Mouse (Mus musculus): ENCODE measurements around the gene Rex1bd.

DNA sequence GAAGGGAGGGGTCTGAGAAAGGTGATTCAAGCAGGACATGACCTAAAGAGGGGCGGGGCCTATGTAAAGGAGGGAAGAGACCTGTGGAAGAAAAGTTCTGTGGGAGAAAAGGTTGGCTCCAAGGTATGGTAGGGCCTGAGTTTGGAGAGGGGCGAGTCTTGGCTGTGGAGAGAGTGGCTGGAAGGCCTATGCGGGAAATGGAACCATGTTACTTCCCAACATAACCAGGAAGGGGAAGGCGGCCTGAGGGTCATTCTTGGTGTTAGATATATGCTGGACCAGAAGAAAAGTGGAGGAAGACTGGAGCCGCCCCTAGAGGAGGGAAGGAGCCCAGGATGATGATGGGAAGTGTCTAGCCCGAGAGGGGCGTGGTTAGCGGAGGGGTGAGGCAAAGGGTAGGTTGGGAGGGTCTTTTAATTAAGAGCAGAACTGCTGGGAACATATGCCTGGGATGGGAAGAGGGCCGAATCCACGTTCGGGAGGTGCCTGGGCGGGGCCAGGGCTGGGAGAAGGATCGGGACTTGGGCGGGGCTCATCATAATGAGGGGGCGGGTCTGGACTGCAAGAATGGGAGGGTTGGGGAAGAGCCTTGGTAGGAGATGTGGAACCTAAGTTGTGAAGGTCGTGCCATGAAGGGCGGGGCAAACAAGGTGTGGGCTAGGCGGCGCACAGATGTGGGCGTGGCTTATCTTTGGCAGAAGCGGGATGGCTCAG, 29.1 kb downstream of the Rex1bd start:
- no peak for TF ChIP-seq CTCF (IDR thresholded peaks at IDR 0.05; ENCODE audit: extremely low read depth, insufficient read depth, insufficient read length, insufficient replicate concordance)
- no peak for TF ChIP-seq POLR2A (IDR thresholded peaks at IDR 0.05; ENCODE audit: low read depth, low read length)
